Mouse (Mus musculus): ENCODE measurements around the gene Eif6.

- no peak for TF ChIP-seq KAT2A (IDR thresholded peaks at IDR 0.05; ENCODE audit: insufficient replicate concordance, low read length)
- TF ChIP-seq CTCF (conservative IDR thresholded peaks at IDR 0.05 in 1 of 2, IDR thresholded peaks at IDR 0.05 in 1 of 2; ENCODE audit: low read depth in 2 of 2, low read length in 2 of 2) = no peak
- no peak for TF ChIP-seq POLR2A (IDR thresholded peaks at IDR 0.05; ENCODE audit: low read depth, low read length)
- TF ChIP-seq TBP (conservative IDR thresholded peaks at IDR 0.05; ENCODE audit: low read depth, low read length) = no peak
These were observed 39.8 kb downstream of the Eif6 start for GRCm38 (mm10) chr2:155786905-155787304.

Data from CH12.LX (cell line).